Mouse (Mus musculus) ZHBTc4 (cell line): ENCODE results near the gene Tcirg1.
A peak's percentile ranks its signal among the peaks of the same experiment; 100 is the strongest.

ENCODE experiments used
- DNase-seq: peaks from one replicate; pipeline ENCODE4 v3.0.0-alpha.2; 2011; ENCODE audit warnings: low read depth, low spot score

The Tcirg1 gene

DNA sequence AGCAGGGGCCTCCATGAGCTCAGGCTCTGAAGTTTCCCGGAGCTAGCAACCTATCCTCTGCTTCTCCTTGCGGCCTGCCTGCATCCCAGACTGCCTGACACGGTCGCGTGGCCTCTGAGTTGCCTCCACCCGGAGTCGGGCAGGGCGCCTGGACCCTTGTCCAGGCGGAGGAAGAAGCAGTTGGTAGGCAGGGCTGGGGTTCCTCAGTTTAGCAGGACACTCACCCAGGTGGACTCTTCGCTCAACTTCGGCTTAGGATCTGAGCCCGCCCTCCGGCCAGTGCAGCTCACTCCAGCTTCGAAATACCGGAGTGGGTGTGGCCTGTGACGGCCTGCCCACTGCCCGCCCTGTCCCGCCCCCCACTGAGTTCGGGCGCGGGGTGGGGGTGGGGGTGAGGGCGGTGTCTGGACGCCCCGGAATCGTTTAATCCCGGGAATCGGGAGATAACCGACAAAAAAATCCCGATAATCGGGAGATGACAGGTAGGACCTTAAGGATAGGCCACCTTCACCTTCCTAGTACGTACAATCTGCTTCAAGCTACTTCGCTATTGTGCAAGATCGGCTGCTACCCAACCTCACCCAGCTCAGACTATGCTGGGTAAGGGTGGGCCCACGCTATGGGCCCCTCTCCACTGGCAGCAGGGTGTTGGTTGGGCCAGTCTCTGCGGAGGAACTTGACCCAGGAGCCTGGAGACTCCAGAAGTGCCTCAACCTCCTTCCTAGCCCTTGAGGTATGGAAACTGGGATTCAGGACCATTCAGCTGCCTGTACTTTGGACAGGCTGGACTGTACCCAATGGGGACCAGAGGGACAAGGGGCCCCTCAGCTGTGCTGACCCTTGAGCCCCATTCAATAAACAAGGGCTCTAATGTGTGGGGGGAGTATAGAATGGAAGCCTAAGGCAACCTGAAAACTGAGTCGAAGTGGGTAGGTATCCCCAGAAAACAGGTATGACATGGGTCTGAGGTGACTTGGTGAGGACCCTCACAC is at the start of gene Tcirg1:
Tcirg1 (minus strand) TSS at position 339 of the 992 bp plus-strand sequence.
- DNase-seq, result peak; percentile 67

DNA sequence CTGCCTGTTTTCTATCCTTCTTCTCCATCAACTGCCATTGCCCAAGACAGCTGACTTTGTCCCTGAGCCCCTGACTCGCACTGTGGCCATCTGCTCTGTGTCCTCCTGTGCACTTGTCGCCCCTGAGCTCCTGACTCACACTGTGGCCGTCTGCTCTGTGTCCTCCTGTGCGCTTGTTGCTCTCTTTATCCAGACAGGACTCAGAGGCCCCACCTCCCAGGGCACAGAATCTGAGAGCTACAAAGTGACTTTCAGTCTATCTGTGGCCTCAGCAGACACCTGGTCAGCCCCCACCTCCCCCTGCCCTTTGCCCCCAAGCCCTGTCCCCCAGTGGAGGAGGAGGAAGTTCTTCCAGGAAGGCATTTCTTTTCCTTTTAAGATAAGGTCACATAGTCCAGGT is 48.9 kb upstream of the Tcirg1 start:
- DNase-seq, result no peak

- no peak for DNase-seq
Measured at GRCm38 (mm10) chr19:3955033-3955432, 48.1 kb upstream of the Tcirg1 start.

DNA sequence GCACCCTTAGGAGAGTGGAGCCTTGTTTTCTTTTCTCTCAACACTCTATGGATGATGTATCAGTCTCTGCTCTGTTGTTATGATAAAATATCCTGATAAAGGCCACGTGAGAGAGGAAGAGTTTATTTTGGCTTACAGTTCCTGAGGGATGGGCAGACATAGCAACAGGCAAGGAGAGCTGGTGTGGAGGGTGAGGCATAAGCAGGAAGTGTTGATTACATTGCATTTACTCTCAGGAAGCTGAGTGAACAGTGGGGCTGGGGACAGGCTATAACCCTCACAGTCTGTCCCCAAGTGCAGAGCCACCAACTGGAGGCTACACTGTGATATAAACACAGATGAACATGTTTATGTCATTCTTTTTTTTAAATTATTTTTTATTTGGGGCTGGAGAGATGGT is 45.2 kb upstream of the Tcirg1 start:
- no peak for DNase-seq

- DNase-seq, result no peak
Measured at GRCm38 (mm10) chr19:3951461-3951860, 44.5 kb upstream of the Tcirg1 start.

DNA sequence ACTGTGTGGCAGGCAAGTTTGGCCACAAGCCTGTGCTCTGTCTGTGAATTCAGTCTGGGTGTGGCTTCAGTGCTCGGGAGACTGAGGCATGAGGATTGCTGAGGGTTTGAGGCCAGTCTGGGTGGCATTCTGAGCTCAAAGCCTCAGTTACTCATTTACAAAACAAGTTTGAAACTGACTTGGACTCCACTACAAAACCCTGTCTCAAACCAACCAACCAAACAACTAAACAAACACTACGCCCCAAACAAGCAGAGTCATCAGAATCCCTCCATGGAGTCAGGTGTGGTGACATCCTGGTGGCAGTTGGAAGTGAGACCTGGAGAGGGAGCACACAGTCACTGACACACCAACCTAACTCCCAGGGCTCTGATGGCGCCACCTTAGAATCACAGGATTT is 43.4 kb upstream of the Tcirg1 start:
- DNase-seq, result no peak

DNA sequence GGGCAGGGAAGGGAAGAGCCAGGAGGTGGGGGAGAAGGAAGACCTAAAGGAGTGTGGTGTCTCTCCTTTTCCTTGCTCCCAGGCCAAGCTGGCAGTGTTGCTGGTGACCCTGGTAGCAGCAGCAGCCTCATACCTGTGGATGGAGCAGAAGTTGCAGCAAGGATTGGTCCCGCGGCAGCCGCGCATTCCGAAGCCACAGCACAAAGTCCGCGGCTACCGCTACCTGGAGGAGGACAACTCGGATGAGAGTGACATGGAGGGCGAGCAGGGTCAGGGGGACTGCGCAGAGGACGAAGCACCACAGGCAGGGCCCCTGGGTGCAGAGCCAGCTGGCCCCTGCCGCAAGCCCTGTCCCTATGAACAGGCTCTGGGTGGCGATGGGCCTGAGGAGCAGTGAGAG is 41.6 kb upstream of the Tcirg1 start:
- DNase-seq, result no peak

GRCm38 (mm10) chr19:3947813-3948212 is 40.9 kb upstream of the Tcirg1 start:
- DNase-seq, result no peak

GRCm38 (mm10) chr19:3946715-3947114 is 39.8 kb upstream of the Tcirg1 start:
- peak; percentile 80 for DNase-seq

DNA sequence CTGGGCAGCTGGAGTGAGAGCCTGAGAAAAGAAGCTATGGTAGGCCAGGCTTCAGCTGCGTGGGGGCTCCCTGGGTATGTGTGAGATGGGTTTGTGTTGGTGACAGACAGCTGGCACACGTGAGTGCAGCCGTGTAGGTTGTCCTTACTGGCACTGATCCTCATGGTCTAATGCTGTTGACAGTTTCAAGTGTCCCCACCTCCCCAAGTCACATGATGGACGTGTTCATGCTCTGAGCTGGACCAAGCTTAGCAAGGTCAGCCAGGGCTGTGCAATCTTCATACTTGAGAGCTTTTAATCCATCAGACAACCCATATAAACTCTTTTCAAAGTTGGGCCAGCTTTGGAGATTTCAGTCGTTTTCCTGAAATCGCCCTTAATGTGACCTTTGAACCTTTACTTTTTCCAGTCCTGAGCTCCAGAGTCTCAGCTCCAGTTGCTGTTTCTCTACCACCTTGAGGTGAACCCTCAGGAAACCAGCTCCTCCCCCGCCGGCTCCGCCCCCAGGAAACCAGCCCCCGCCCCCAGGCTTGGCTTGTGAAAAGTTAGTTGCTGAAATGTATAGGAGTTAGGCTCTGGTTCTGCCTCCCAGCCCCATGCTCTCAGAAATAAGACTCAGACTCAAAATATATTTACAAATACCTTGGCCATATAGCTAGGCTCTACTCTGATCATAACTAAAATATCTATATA is 39.1 kb upstream of the Tcirg1 start:
- peak; percentile 55 for DNase-seq

GRCm38 (mm10) chr19:3942986-3943735 is 36.2 kb upstream of the Tcirg1 start:
- peak; percentile 92 for DNase-seq

- no peak for DNase-seq
Measured at GRCm38 (mm10) chr19:3942315-3942714, 35.4 kb upstream of the Tcirg1 start.

DNA sequence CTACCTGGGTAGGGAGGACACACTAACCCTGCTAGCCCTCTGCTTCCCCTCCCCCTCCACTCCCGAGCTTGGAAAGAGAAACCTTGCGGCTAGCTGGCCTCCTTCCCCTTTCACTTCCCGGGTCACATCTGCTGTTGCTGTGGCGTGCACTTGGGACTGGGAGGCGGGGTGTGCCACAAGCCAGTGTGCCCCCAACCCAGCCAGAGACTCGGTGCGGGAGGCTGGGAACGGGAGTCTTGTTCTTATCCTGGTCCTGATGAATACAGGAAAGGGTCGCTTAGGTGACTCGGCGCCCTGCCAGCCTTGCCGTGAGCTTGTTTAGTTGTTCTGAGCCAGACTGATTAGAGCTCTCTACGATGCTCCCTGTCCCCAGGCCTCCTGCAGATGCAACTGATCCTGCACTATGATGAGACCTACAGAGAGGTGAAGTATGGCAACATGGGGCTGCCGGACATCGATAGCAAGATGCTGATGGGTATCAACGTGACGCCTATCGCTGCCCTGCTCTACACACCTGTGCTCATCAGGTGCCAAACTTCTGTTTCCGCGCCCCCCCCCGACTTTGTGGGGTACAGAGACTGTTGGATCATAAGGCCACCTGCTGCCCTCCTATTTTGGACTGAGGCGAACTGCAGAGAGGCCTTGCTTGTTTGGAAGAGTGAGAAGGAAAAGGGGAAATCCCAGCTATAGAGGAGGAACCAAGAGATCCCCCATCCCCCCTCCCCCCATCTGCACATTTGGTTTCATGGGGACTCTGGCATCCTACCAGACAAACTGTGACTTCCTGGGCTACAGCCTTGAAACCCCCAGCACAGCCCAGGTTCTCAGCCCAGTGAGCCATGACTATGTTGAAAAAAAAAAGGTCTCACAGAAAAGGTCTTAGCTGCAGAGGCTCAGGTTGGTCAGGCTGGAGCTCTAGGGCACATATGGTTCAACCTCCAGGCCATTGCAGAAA is 29.2 kb upstream of the Tcirg1 start:
- DNase-seq, result peak; percentile 42

DNA sequence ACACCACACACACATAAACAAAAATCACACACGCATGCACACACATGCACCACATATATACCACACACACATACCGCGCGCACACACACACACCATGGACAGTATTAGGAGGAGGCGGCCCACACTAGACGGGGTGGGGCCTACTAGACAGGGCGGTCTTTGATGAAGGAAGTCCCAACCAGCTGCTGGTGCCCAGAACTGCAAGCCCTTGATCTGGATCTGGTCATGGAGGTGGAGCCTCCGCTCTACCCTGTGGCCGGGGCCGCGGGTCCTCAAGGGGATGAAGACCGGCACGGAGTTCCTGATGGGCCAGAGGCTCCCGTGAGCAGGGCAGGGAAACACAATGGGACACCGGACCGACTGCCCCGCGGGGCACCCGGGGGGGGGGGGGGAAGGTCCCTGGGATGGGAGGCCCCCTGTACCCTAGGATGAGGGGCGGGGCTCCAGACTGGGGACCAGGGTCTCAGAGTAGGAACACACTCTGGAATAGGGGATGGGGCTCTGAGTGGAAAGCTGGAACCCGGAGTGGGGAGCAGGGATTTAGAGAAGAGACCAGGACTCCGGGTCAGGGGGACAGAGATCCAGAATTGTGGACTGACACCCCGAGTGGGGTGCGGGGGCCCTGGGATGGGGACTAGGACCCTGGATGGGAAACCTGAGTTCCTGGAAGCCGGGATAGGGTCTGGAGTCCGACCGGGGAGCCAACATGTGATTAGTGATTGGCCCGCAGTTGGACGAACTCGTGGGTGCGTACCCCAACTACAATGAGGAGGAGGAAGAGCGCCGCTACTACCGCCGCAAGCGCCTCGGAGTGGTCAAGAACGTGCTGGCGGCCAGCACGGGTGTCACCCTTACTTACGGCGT is 28.3 kb upstream of the Tcirg1 start, which contains the start of gene Unc93b1:
Unc93b1 (plus strand) TSS at position 155 of the 864 bp plus-strand sequence.
- DNase-seq, result peak; percentile 85

DNA sequence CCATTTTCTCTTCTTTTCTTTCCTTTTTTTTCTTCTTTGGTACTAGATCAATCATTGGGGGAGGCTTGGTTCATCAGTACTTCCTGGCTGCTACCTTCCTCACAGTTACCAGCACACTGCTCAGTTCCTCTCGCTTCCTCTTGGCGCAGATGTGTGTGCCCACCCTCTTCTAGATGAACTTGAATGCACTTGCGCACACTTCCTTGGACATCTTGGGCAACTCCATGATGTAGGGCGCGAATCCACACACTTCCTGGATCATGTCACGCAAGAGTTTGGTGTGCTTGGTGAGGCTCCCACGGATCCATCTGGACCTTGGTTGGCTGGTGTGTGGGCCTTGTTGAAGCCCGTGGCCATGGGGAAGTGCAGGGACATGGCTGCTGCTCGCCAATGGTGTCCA is 24.8 kb upstream of the Tcirg1 start:
- no peak for DNase-seq

GRCm38 (mm10) chr19:3930262-3931057 is 23.5 kb upstream of the Tcirg1 start:
- peak; percentile 42 for DNase-seq

DNA sequence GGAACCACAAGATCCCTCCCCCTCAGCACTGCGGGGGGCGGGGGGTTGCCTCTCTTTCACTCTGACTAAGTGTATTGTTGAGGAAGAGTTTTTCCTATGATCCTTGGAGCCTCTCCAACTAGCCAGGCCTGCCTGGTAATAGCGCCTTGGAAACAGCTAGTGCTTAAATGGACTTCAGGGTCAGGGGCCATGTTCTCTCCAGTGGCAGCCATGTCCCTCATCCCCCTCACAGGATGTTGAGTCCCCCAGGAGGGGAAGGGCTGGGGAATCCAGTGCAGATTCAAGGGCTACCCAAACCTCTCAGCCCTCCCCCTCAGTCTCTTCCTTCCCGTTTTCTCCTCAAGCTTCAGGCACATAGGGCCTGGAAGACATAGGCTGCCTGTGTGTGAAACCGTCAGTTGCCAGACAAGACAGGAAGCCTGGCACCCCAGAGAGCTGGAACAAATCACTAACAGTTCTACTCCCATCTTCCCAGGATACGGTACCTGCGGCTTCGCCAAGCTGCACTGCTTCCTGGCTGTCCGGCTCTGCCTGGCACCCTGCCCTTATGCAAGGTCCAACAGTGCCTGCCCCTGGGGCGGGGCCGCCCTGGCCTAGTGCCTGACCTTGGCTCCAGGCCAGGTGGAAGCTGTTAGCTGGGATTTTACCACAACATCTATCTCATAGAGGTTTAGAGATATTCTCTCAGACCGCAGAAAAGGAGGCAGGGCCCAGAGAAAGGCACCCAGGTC is 22.4 kb upstream of the Tcirg1 start, which contains the start of gene Aldh3b1:
Aldh3b1 (minus strand) TSS at position 598 of the 731 bp plus-strand sequence.
- DNase-seq, result no peak

GRCm38 (mm10) chr19:3928779-3929178 is 21.8 kb upstream of the Tcirg1 start:
- DNase-seq, result no peak
